Mouse (Mus musculus) MEL (cell line): Measurements from ENCODE around the gene Als2cr12. TPM values are rescaled to one million over a fixed set of nuclear protein-coding genes. Genes with fewer than 3 reads are reported as not detected.

Source experiments
- DNase-seq: peaks from one replicate; pipeline ENCODE4 v3.0.0; 2011; ENCODE audit warnings: low read depth, low spot score
- H3K27ac ChIP-seq: 2 replicates; pipeline ENCODE4 v1.5.1; 2012; ENCODE audit warnings: low read depth, mild to moderate bottlenecking, control low read depth, low read length, moderate library complexity; ENCODE audit not compliant: control insufficient read depth
- H3K27me3 ChIP-seq, 2 experiments: fragments of 150-350 bp in 1 of 2; sonication (generic) in 1 of 2; 2 replicates each; pipeline ENCODE4 v1.6.1; 2012; ENCODE audit warnings: low read length in 2 of 2, mild to moderate bottlenecking in 2 of 2, improper control_type of control experiment in 1 of 2, moderate library complexity in 1 of 2; ENCODE audit not compliant: insufficient read depth in 2 of 2, control insufficient read depth in 1 of 2
- H3K36me3 ChIP-seq, 2 experiments: 2 replicates each; pipeline ENCODE4 v1.6.1; 2012 to 2014; ENCODE audit warnings: low read length in 2 of 2, improper control_type of control experiment in 1 of 2, inconsistent platforms in 1 of 2, mild to moderate bottlenecking in 1 of 2; ENCODE audit not compliant: insufficient read depth in 2 of 2, control insufficient read depth in 1 of 2
- H3K4me1 ChIP-seq, 2 experiments: fragments of 150-350 bp in 1 of 2; sonication (generic) in 1 of 2; 2 replicates each; pipeline ENCODE4 v1.6.1; 2012; ENCODE audit warnings: low read length in 2 of 2, improper control_type of control experiment in 1 of 2, mild to moderate bottlenecking in 1 of 2; ENCODE audit not compliant: insufficient read depth in 2 of 2, control insufficient read depth in 1 of 2
- H3K4me3 ChIP-seq, 2 experiments: fragments of 150-350 bp in 1 of 2; sonication (generic) in 1 of 2; 2 replicates each; pipeline ENCODE4 v1.5.1; 2012; ENCODE audit warnings: low read depth in 2 of 2, low read length in 2 of 2, mild to moderate bottlenecking in 2 of 2, moderate library complexity in 2 of 2, control low read depth in 1 of 2, improper control_type of control experiment in 1 of 2; ENCODE audit not compliant: control insufficient read depth in 1 of 2, insufficient read depth in 1 of 2
- H3K79me2 ChIP-seq: 2 replicates; pipeline ENCODE4 v1.6.1; 2012; ENCODE audit warnings: mild to moderate bottlenecking, low read length, moderate library complexity; ENCODE audit not compliant: control insufficient read depth, poor library complexity, insufficient read depth
- H3K9ac ChIP-seq: 2 replicates; pipeline ENCODE4 v1.6.1; 2012; ENCODE audit warnings: low read depth, mild to moderate bottlenecking, control low read depth, low read length, moderate library complexity; ENCODE audit not compliant: control insufficient read depth, poor library complexity, severe bottlenecking
- H3K9me3 ChIP-seq: fragments of 150-350 bp; sonication (generic); replicated peaks from 2 replicates; pipeline ENCODE4 v1.6.1; 2012; ENCODE audit warnings: mild to moderate bottlenecking, low read length, improper control_type of control experiment, moderate library complexity; ENCODE audit not compliant: insufficient read depth
- BHLHE40 ChIP-seq: IDR thresholded peaks from 2 replicates; pipeline ENCODE4 v1.6.1; 2012; ENCODE audit warnings: low read depth, mild to moderate bottlenecking, inconsistent platforms, low read length, improper control_type of control experiment, borderline replicate concordance
- CHD1 ChIP-seq: IDR thresholded peaks from 2 replicates; pipeline ENCODE4 v1.6.1; 2012; ENCODE audit warnings: low read depth, mild to moderate bottlenecking, inconsistent platforms, low read length, improper control_type of control experiment
- CTCF ChIP-seq, 3 experiments: IDR thresholded peaks in 2 of 3; conservative IDR thresholded peaks in 1 of 3; 2 replicates each; pipeline ENCODE4 v1.5.1; 2011 to 2012; ENCODE audit warnings: low read length in 3 of 3, low read depth in 2 of 3, mild to moderate bottlenecking in 2 of 3, improper control_type of control experiment in 1 of 3, inconsistent platforms in 1 of 3, mixed read lengths in 1 of 3, moderate library complexity in 1 of 3; ENCODE audit not compliant: control insufficient read depth in 1 of 3, insufficient read depth in 1 of 3, poor library complexity in 1 of 3, severe bottlenecking in 1 of 3
- E2F4 ChIP-seq: IDR thresholded peaks from 2 replicates; pipeline ENCODE4 v1.6.1; 2011; ENCODE audit warnings: low read depth, low read length, improper control_type of control experiment, borderline replicate concordance
- ELF1 ChIP-seq: IDR thresholded peaks from 2 replicates; pipeline ENCODE4 v1.6.1; 2014; ENCODE audit warnings: low read depth, mild to moderate bottlenecking, inconsistent platforms, low read length, improper control_type of control experiment, moderate library complexity
- EP300 ChIP-seq, 2 experiments: IDR thresholded peaks; 2 replicates each; pipeline ENCODE4 v1.6.1; 2011; ENCODE audit warnings: improper control_type of control experiment in 2 of 2, low read length in 2 of 2, low read depth in 1 of 2, mild to moderate bottlenecking in 1 of 2
- ETS1 ChIP-seq: IDR thresholded peaks from 2 replicates; pipeline ENCODE4 v1.6.1; 2012; ENCODE audit warnings: low read depth, mild to moderate bottlenecking, inconsistent platforms, low read length, improper control_type of control experiment, moderate library complexity
- GABPA ChIP-seq: IDR thresholded peaks from 2 replicates; pipeline ENCODE4 v1.6.1; 2012; ENCODE audit warnings: low read depth, mild to moderate bottlenecking, inconsistent platforms, low read length, improper control_type of control experiment, moderate library complexity
- GATA1 ChIP-seq: IDR thresholded peaks from 2 replicates; pipeline ENCODE4 v1.6.1; 2011; ENCODE audit warnings: low read depth, low read length, improper control_type of control experiment
- HCFC1 ChIP-seq: IDR thresholded peaks from 2 replicates; pipeline ENCODE4 v1.6.1; 2012; ENCODE audit warnings: low read depth, mild to moderate bottlenecking, inconsistent platforms, low read length, improper control_type of control experiment, moderate library complexity
- KAT2A ChIP-seq: conservative IDR thresholded peaks from 2 replicates; pipeline ENCODE4 v1.6.1; 2012; ENCODE audit warnings: low read depth, low read length, improper control_type of control experiment, inconsistent platforms
- MAX ChIP-seq: IDR thresholded peaks from 2 replicates; pipeline ENCODE4 v1.6.1; 2011; ENCODE audit warnings: low read length, improper control_type of control experiment
- MAZ ChIP-seq: IDR thresholded peaks from 2 replicates; pipeline ENCODE4 v1.6.1; 2012; ENCODE audit warnings: low read depth, mild to moderate bottlenecking, inconsistent platforms, low read length, improper control_type of control experiment
- MEF2A ChIP-seq: IDR thresholded peaks from 2 replicates; pipeline ENCODE4 v1.6.1; 2014; ENCODE audit warnings: low read depth, mild to moderate bottlenecking, inconsistent platforms, low read length, improper control_type of control experiment; ENCODE audit not compliant: poor library complexity, insufficient replicate concordance, severe bottlenecking; ENCODE audit errors: extremely low read depth
- MXI1 ChIP-seq: IDR thresholded peaks from 2 replicates; pipeline ENCODE4 v1.6.1; 2011; ENCODE audit warnings: mild to moderate bottlenecking, low read depth, low read length, improper control_type of control experiment
- MYB ChIP-seq: IDR thresholded peaks from 2 replicates; pipeline ENCODE4 v1.6.1; 2011; ENCODE audit warnings: mild to moderate bottlenecking, low read depth, low read length, improper control_type of control experiment
- NRF1 ChIP-seq: IDR thresholded peaks from 2 replicates; pipeline ENCODE4 v1.6.1; 2014; ENCODE audit warnings: low read depth, mild to moderate bottlenecking, inconsistent platforms, low read length, improper control_type of control experiment, moderate library complexity; ENCODE audit not compliant: poor library complexity, insufficient read depth, severe bottlenecking
- RAD21 ChIP-seq: IDR thresholded peaks from 2 replicates; pipeline ENCODE4 v1.6.1; 2011; ENCODE audit warnings: mild to moderate bottlenecking, low read depth, low read length, improper control_type of control experiment
- RCOR1 ChIP-seq: IDR thresholded peaks from 2 replicates; pipeline ENCODE4 v1.6.1; 2012; ENCODE audit warnings: low read depth, mild to moderate bottlenecking, inconsistent platforms, low read length, improper control_type of control experiment
- SIN3A ChIP-seq: IDR thresholded peaks from 2 replicates; pipeline ENCODE4 v1.6.1; 2012; ENCODE audit warnings: low read length, improper control_type of control experiment, inconsistent platforms
- SMC3 ChIP-seq: IDR thresholded peaks from 2 replicates; pipeline ENCODE4 v1.6.1; 2011; ENCODE audit warnings: low read depth, low read length, improper control_type of control experiment
- TBP ChIP-seq: IDR thresholded peaks from 2 replicates; pipeline ENCODE4 v1.8.0; 2011; ENCODE audit warnings: low read depth, low read length, improper control_type of control experiment
- TCF12 ChIP-seq: IDR thresholded peaks from 2 replicates; pipeline ENCODE4 v1.6.1; 2014; ENCODE audit warnings: low read depth, mild to moderate bottlenecking, inconsistent platforms, low read length, improper control_type of control experiment, moderate library complexity
- UBTF ChIP-seq: IDR thresholded peaks from 2 replicates; pipeline ENCODE4 v1.6.1; 2012; ENCODE audit warnings: low read depth, mild to moderate bottlenecking, inconsistent platforms, low read length, improper control_type of control experiment, moderate library complexity, borderline replicate concordance; ENCODE audit not compliant: insufficient read depth
- USF2 ChIP-seq, 2 experiments: IDR thresholded peaks; 2 replicates each; pipeline ENCODE4 v1.6.1; 2011 to 2012; ENCODE audit warnings: improper control_type of control experiment in 2 of 2, low read length in 2 of 2, borderline replicate concordance in 1 of 2, inconsistent platforms in 1 of 2, low read depth in 1 of 2, mild to moderate bottlenecking in 1 of 2; ENCODE audit not compliant: insufficient read depth in 1 of 2
- ZC3H11A ChIP-seq: IDR thresholded peaks from 2 replicates; pipeline ENCODE4 v1.6.1; 2012; ENCODE audit warnings: low read depth, mild to moderate bottlenecking, inconsistent platforms, low read length, improper control_type of control experiment
- ZKSCAN1 ChIP-seq: IDR thresholded peaks from 2 replicates; pipeline ENCODE4 v1.6.1; 2012; ENCODE audit warnings: low read depth, mild to moderate bottlenecking, inconsistent platforms, low read length, improper control_type of control experiment, moderate library complexity
- ZMIZ1 ChIP-seq: IDR thresholded peaks from 2 replicates; pipeline ENCODE4 v1.6.1; 2012; ENCODE audit warnings: low read depth, mild to moderate bottlenecking, inconsistent platforms, low read length, improper control_type of control experiment, moderate library complexity
- ZNF384 ChIP-seq: IDR thresholded peaks from 2 replicates; pipeline ENCODE4 v1.6.1; 2012; ENCODE audit warnings: low read depth, mild to moderate bottlenecking, inconsistent platforms, low read length, improper control_type of control experiment
- polyA plus RNA-seq, 2 experiments: library from polyadenylated mRNA; stranded (reverse) in 1 of 2; unstranded in 1 of 2; fragments of >175 nt in 1 of 2; fragments of >200 nt in 1 of 2; gene quantifications; 2 replicates each; pipeline versions ENCODE4 v1.2.1 to v1.2.4; 2012; ENCODE audit warnings: low replicate concordance in 2 of 2, low read depth in 1 of 2; ENCODE audit not compliant: insufficient read length in 2 of 2, insufficient read depth in 1 of 2, missing spikeins in 1 of 2
- total RNA-seq: library from RNA; depleted of rRNA; stranded (reverse); fragments of 300-350 nt; gene quantifications from 2 replicates; pipeline ENCODE4 v1.2.3, GENCODE M21; 2012

Gene Als2cr12
- total and polyA plus RNA-seq, 3 experiments: not detected

GRCm38 (mm10) chr1:58720090-58720489 lies 24.3 kb upstream of the Als2cr12 start:
- no peak for TF ChIP-seq MAX
- no peak for TF ChIP-seq KAT2A
- TF ChIP-seq SIN3A: no peak
- TF ChIP-seq MEF2A: no peak
- Histone ChIP-seq H3K9me3 (no peaks in the 10 kb centered on the region), H3K27me3 (no peaks in the 10 kb centered on the region), H3K36me3 (peaks cover 0 to 47% of the 10 kb centered on the region in 2 experiments; a peak in 3 of 4 replicates), H3K9ac (no peak overlapping the region), H3K79me2 (peaks cover 4% of the 10 kb centered on the region; the same call in 1 of the 2 replicates), H3K27ac (no peak overlapping the region), H3K4me1 (peaks cover 36 to 47% of the 10 kb centered on the region in 2 experiments), H3K4me3 (no peak overlapping the region)
- DNase-seq: no peak

DNA sequence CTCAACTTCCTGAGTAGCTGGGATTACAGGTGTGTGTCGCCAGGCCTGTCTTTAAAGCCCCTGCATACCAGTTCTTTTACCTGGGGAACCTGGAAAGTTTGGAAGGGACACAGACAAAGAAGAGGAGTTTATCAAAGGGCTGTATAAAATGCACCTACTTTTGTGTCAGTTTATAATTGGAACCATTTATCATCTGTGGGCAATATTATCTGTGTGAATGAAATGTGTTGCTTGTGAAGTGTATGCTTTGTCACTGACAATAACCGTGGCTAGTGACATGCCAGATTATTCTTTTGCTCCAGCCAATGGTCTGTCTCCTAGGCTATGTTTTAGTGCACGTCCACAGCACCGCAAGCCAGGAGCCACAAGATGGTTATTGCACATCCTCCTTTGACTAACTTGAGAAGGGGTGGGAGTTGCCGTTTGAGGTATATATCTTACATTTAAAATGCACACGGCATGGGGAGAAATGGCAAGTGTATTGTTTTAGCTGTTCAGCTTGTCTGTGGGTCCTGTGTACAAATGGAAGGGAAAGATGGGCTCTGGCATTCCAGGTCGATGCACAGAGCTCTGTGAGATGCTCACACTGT lies 23.7 kb upstream of the Als2cr12 start:
- Histone ChIP-seq H3K9me3 (no peaks in the 10 kb centered on the region), H3K36me3 (peaks cover 0 to 53% of the 10 kb centered on the region in 2 experiments; a peak in 3 of 4 replicates), H3K27me3 (no peaks in the 10 kb centered on the region), H3K4me3 (no peak overlapping the region), H3K4me1 (peaks cover 38 to 48% of the 10 kb centered on the region in 2 experiments), H3K27ac (peak overlapping the region; percentile 21; the same call in 1 of the 2 replicates), H3K79me2 (peaks cover 7% of the 10 kb centered on the region; the same call in 1 of the 2 replicates), H3K9ac (no peak overlapping the region)
- peak; percentile 46; the same call in 1 of the 2 replicates for TF ChIP-seq ETS1
- peak; percentile 49; the same call in 1 of the 2 replicates for TF ChIP-seq SIN3A
- no peak for TF ChIP-seq MAZ
- peak; percentile 55 for TF ChIP-seq MYB
- no peak for TF ChIP-seq MEF2A
- TF ChIP-seq ZNF384: no peak
- 0 out of 2 replicates have a peak, but pooled peaks have one; percentile 69 for TF ChIP-seq CHD1
- TF ChIP-seq GABPA: no peak
- no peak for TF ChIP-seq ELF1
- TF ChIP-seq USF2 (IDR thresholded peaks at IDR 0.05; ENCODE audit: borderline replicate concordance in 1 of 2, insufficient read depth in 1 of 2, low read depth in 1 of 2, low read length in 2 of 2): no peak
- TF ChIP-seq MXI1: peak; percentile 51
- no peak for TF ChIP-seq ZC3H11A
- no peak for TF ChIP-seq E2F4
- TF ChIP-seq ZMIZ1: peak; percentile 46; the same call in 1 of the 2 replicates
- no peak for TF ChIP-seq RAD21
- TF ChIP-seq SMC3: no peak
- TF ChIP-seq TCF12: peak; percentile 20; the same call in 1 of the 2 replicates
- TF ChIP-seq CTCF (IDR thresholded peaks at IDR 0.05 in 2 of 3, conservative IDR thresholded peaks at IDR 0.05 in 1 of 3; ENCODE audit: control insufficient read depth in 1 of 3, insufficient read depth in 1 of 3, low read depth in 2 of 3, low read length in 3 of 3, poor library complexity in 1 of 3, severe bottlenecking in 1 of 3): no peak
- 0 out of 2 replicates have a peak, but pooled peaks have one; percentile 35 for TF ChIP-seq GATA1
- peak; percentile 72 for TF ChIP-seq RCOR1
- no peak for TF ChIP-seq UBTF
- peak; percentile 45; the same call in 1 of the 2 replicates for TF ChIP-seq BHLHE40
- TF ChIP-seq TBP: no peak
- TF ChIP-seq EP300 (IDR thresholded peaks at IDR 0.05; ENCODE audit: low read depth in 1 of 2, low read length in 2 of 2): peak in 1 of 2 experiments; percentile 64; a peak in 2 of 4 replicates
- no peak for TF ChIP-seq MAX
- TF ChIP-seq NRF1: no peak
- peak; percentile 50; the same call in 1 of the 2 replicates for TF ChIP-seq HCFC1
- no peak for TF ChIP-seq ZKSCAN1
- DNase-seq: peak; percentile 42
